Mouse (Mus musculus): ENCODE measurements at regions not wholly inside any gene's neighbourhood (a gene's known extent, or its start where the extent isn't known, plus 50 kb on each side); places are given as distances from the start of the nearest gene placed in this dataset.

DNA sequence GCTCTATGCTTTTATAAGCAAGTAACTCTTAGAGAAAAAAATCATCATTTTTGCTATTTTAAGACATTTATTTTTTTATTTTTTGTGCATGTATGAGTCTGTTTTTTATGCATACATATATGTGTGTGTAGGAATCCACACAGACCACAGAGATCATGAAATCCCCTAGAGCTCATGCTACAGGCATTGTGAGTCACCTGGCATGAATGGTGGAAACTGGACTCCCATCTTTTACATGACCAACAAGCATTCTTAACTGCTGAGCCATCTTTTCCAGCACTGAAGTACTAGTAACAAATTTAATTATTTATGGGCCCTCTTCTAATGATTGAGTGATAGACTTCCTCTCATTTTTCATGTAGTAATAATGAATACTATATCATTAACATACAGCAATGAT lies 2531.8 kb upstream of the Gm6569 start:
- H3K9ac ChIP-seq (ENCODE audit: low read depth, low read length) = no peak overlapping the region
- no peak overlapping the region for H3K27ac ChIP-seq (ENCODE audit: low read depth, low read length)
- ATAC-seq (replicated peaks; ENCODE audit: low FRiP score) = no peak
- no peaks in the 10 kb centered on the region for H3K27me3 ChIP-seq (replicated peaks; ENCODE audit: control insufficient read depth, insufficient read depth, low read length)
- no peak overlapping the region for H3K4me2 ChIP-seq
- no peaks in the 10 kb centered on the region for H3K36me3 ChIP-seq (ENCODE audit: control insufficient read depth, insufficient read depth, low read length)
- H3K4me3 ChIP-seq (ENCODE audit: low read depth, low read length) = no peak overlapping the region
- H3K4me1 ChIP-seq (replicated peaks; ENCODE audit: control insufficient read depth, insufficient read depth, low read length) = no peaks in the 10 kb centered on the region
- H3K9me3 ChIP-seq (ENCODE audit: control insufficient read depth, low read length) = no peaks in the 10 kb centered on the region
- DNase-seq (ENCODE audit: low spot score) = no peak

DNA sequence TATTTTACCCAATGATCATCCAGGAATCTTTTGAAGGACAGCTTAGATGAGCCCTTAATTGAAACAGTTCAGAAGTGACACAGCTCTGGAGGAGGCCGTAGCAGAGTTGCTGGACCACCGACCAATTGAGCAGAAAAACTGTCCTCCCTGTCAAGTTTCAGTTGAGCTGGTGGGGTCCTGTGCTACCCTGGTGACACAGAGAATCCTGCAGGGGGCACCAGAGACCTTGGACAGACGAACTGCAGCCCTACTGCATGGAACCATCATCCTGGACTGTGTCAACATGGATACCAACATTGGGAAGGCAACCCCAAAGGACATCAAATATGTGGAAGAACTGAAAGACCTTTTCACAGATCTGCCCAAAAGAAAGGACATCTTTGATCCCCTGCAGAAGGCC lies 2524.1 kb upstream of the Gm6569 start:
- WGBS = 63% methylated on average over 3 of the region's 3 CpGs

DNA sequence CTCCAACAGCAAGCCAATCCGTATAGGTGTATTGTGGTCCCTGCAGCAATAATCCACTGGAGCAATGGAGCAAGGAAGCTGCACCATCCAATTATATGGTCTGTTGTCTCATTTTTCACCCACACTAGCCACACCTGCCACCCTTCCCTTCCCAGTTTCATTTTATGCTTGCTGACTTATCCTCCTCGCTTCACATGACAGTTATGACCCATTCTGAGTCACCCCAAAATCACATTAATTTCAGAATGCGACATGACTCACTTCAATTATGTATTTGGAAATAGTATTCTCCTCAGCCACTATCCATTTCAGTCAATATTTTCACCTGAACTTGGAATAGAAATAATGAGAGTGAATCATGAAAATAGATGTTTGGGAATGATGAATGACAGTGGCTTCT lies 2507.8 kb upstream of the Gm6569 start:
- Histone ChIP-seq H3K9ac (ENCODE audit: low read depth, low read length) (no peak overlapping the region), H3K27ac (ENCODE audit: low read depth, low read length) (no peak overlapping the region), H3K4me3 (ENCODE audit: low read depth, low read length) (no peak overlapping the region), H3K4me2 (no peak overlapping the region), H3K27me3 (replicated peaks; ENCODE audit: control insufficient read depth, insufficient read depth, low read length) (no peaks in the 10 kb centered on the region), H3K36me3 (ENCODE audit: control insufficient read depth, insufficient read depth, low read length) (no peaks in the 10 kb centered on the region), H3K9me3 (ENCODE audit: control insufficient read depth, low read length) (no peaks in the 10 kb centered on the region), H3K4me1 (replicated peaks; ENCODE audit: control insufficient read depth, insufficient read depth, low read length) (no peaks in the 10 kb centered on the region)
- DNase-seq (ENCODE audit: low spot score) (no peak), ATAC-seq (replicated peaks; ENCODE audit: low FRiP score) (no peak)
- WGBS = 73% methylated on average over 3 of the region's 3 CpGs

More for the DNA sequence above, 2524.1 kb upstream of the Gm6569 start:
- H3K9me3 ChIP-seq (ENCODE audit: control insufficient read depth, low read length) = no peaks in the 10 kb centered on the region
- no peak overlapping the region for H3K9ac ChIP-seq (ENCODE audit: low read depth, low read length)
- no peaks in the 10 kb centered on the region for H3K27me3 ChIP-seq (replicated peaks; ENCODE audit: control insufficient read depth, insufficient read depth, low read length)
- H3K4me3 ChIP-seq (ENCODE audit: low read depth, low read length) = no peak overlapping the region
- no peak overlapping the region for H3K27ac ChIP-seq (ENCODE audit: low read depth, low read length)
- no peak overlapping the region for H3K4me2 ChIP-seq
- no peaks in the 10 kb centered on the region for H3K4me1 ChIP-seq (replicated peaks; ENCODE audit: control insufficient read depth, insufficient read depth, low read length)
- DNase-seq (ENCODE audit: low spot score) = no peak
- H3K36me3 ChIP-seq (ENCODE audit: control insufficient read depth, insufficient read depth, low read length) = no peaks in the 10 kb centered on the region
- no peak for ATAC-seq (replicated peaks; ENCODE audit: low FRiP score)

- Histone ChIP-seq H3K9ac (ENCODE audit: low read depth, low read length) (no peak overlapping the region), H3K4me2 (no peak overlapping the region), H3K9me3 (ENCODE audit: control insufficient read depth, low read length) (no peaks in the 10 kb centered on the region), H3K27ac (ENCODE audit: low read depth, low read length) (no peak overlapping the region), H3K27me3 (replicated peaks; ENCODE audit: control insufficient read depth, insufficient read depth, low read length) (no peaks in the 10 kb centered on the region), H3K4me3 (ENCODE audit: low read depth, low read length) (no peak overlapping the region), H3K36me3 (ENCODE audit: control insufficient read depth, insufficient read depth, low read length) (no peaks in the 10 kb centered on the region), H3K4me1 (replicated peaks; ENCODE audit: control insufficient read depth, insufficient read depth, low read length) (no peaks in the 10 kb centered on the region)
- ATAC-seq (replicated peaks; ENCODE audit: low FRiP score) (no peak), DNase-seq (ENCODE audit: low spot score) (no peak)
- 54% methylated on average over 4 of the region's 4 CpGs for WGBS
Measured at GRCm38 (mm10) chr15:71358189-71358790, 2476.1 kb upstream of the Gm6569 start.

- ATAC-seq (replicated peaks; ENCODE audit: low FRiP score) (no peak), DNase-seq (ENCODE audit: low spot score) (no peak)
- Histone ChIP-seq H3K27ac (ENCODE audit: low read depth, low read length) (no peak overlapping the region), H3K4me3 (ENCODE audit: low read depth, low read length) (no peak overlapping the region), H3K27me3 (replicated peaks; ENCODE audit: control insufficient read depth, insufficient read depth, low read length) (no peaks in the 10 kb centered on the region), H3K9me3 (ENCODE audit: control insufficient read depth, low read length) (no peaks in the 10 kb centered on the region), H3K4me1 (replicated peaks; ENCODE audit: control insufficient read depth, insufficient read depth, low read length) (no peaks in the 10 kb centered on the region), H3K36me3 (ENCODE audit: control insufficient read depth, insufficient read depth, low read length) (no peaks in the 10 kb centered on the region), H3K4me2 (no peak overlapping the region), H3K9ac (ENCODE audit: low read depth, low read length) (no peak overlapping the region)
- 32% methylated on average over 3 of the region's 3 CpGs for WGBS
Measured at GRCm38 (mm10) chr15:71375775-71376174, 2458.6 kb upstream of the Gm6569 start.
